Mouse (Mus musculus): Measurements from ENCODE around the gene Fbxl16.

DNA sequence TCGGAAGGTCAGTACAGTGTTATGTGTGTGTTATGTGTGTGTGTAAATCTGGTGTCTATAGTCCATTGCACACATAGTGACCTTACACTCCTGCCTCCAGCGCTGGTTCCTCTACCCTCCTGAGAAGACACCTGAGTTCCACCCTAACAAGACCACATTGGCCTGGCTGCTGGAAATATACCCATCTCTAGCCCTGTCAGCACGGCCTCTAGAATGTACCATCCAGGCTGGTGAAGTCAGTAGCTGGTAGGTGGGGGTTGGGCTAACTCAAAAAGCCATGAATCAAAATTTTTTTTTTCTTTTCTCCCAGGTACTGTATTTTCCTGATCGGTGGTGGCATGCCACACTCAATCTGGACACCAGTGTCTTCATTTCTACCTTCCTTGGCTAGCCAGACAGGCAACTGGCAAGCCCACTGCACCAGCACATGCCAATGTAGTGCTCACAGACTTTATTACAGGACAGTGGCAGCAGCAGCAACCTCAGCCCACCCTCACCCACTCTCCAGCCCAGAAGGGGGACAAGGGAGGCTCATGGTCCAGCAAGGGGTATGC, 21.4 kb downstream of the Fbxl16 start:
- TF ChIP-seq POLR2A (IDR thresholded peaks at IDR 0.05; ENCODE audit: extremely low read depth, insufficient read depth, low read length) (no peak), CTCF (IDR thresholded peaks at IDR 0.05; ENCODE audit: low read depth, low read length) (no peak)

Data from liver, adult 2 months (tissue).